In genomic region chr19:7523292-7523691, GRCm38 (mm10) we compare ENCODE assay signal across 13 mouse cellular contexts. TPM values are rescaled to one million over a fixed set of nuclear protein-coding genes. Genes with fewer than 3 reads are reported as not detected.
A peak's percentile ranks its signal among the peaks of the same experiment; 100 is the strongest.
DNase-seq lines count a peak whose midpoint lies in the region; ATAC-seq and TF ChIP-seq lines count a peak whose summit lies in the region.
"Had no signal": no experiment of that assay in that cellular context is flagged by ENCODE, and none has a peak within 500 bp of the region (broad histone marks: within the 10 kb centered on the region; RNA-seq: fewer than 3 reads in every experiment).

No protein-coding gene starts in this region.

- TF ChIP-seq CTCF in MEL (IDR thresholded peaks at IDR 0.05 in 2 of 3, conservative IDR thresholded peaks at IDR 0.05 in 1 of 3; ENCODE audit: control insufficient read depth in 1 of 3, insufficient read depth in 1 of 3, low read depth in 2 of 3, low read length in 3 of 3, poor library complexity in 1 of 3, severe bottlenecking in 1 of 3) = peak in 2 of 3 experiments; percentile 33 to 41; a peak in 3 of 6 replicates

- no peak overlapping the region for H3K9ac ChIP-seq in heart, embryonic 11.5 days (ENCODE audit: low read depth, low read length)
- no peak overlapping the region for H3K9ac ChIP-seq in midbrain, embryonic 14.5 days (replicated peaks; ENCODE audit: low read length)
- H3K9ac ChIP-seq in MEL (ENCODE audit: control insufficient read depth, low read depth, low read length, poor library complexity, severe bottlenecking) = no peak overlapping the region
- H3K9ac ChIP-seq: heart, embryonic 13.5 days; liver, embryonic 13.5 days had no signal

- no peaks in the 10 kb centered on the region for H3K27me3 ChIP-seq in heart, embryonic 11.5 days (ENCODE audit: control insufficient read depth, insufficient read depth, low read length)
- no peaks in the 10 kb centered on the region for H3K27me3 ChIP-seq in midbrain, embryonic 14.5 days (ENCODE audit: control insufficient read depth, insufficient read depth, low read length)
- H3K27me3 ChIP-seq in midbrain, embryonic 10.5 days (ENCODE audit: low read depth, poor library complexity, severe bottlenecking) = no peaks in the 10 kb centered on the region
- H3K27me3 ChIP-seq in MEL (ENCODE audit: control insufficient read depth in 1 of 2, insufficient read depth in 2 of 2, low read length in 2 of 2) = no peaks in the 10 kb centered on the region
- H3K27me3 ChIP-seq: heart, embryonic 13.5 days; liver, embryonic 13.5 days had no signal

- peak; percentile 36 for DNase-seq in heart, postnatal 4 days
- DNase-seq in midbrain, embryonic 14.5 days = peak; percentile 9
- DNase-seq in midbrain, embryonic 10.5 days (ENCODE audit: low spot score) = no peak
- DNase-seq in MEL (ENCODE audit: low read depth, low spot score) = peak; percentile 61
- DNase-seq in left cerebral cortex, adult 18-20 months (ENCODE audit: low spot score in 2 of 2) = no peak
- DNase-seq: cerebellum, adult 11 months; liver, embryonic 13.5 days had no signal

- ATAC-seq in heart, embryonic 11.5 days (replicated peaks; ENCODE audit: insufficient number of reproducible peaks, low FRiP score, low TSS enrichment) = no peak
- no peak for ATAC-seq in midbrain, embryonic 14.5 days (ENCODE audit: low FRiP score, low TSS enrichment)
- ATAC-seq in megakaryocyte progenitor cell, adult 5-6 weeks (replicated peaks; ENCODE audit: poor library complexity) = 0 out of 2 replicates have a peak, but pooled peaks have one; percentile 34
- no peak for ATAC-seq in monocyte, adult 5-6 weeks (replicated peaks; ENCODE audit: insufficient number of reproducible peaks, low FRiP score, low TSS enrichment, poor library complexity, severe bottlenecking)
- ATAC-seq: activated CD4-positive, CD25-positive, alpha-beta regulatory T cell, adult 4 months had no signal

- no peaks in the 10 kb centered on the region for H3K79me2 ChIP-seq in MEL (ENCODE audit: control insufficient read depth, insufficient read depth, low read length, poor library complexity)

- 87% methylated on average over 1 of the region's 1 CpGs for WGBS in heart, embryonic 11.5 days (ENCODE audit: insufficient replicate concordance)
- WGBS in midbrain, embryonic 14.5 days = 98% methylated on average over 1 of the region's 1 CpGs
- 96% methylated on average over 1 of the region's 1 CpGs for WGBS in midbrain, embryonic 10.5 days

- no peak for TF ChIP-seq EP300 in MEL (IDR thresholded peaks at IDR 0.05; ENCODE audit: low read depth in 1 of 2, low read length in 2 of 2)

- no peak overlapping the region for H3K4me2 ChIP-seq in heart, embryonic 11.5 days
- no peak overlapping the region for H3K4me2 ChIP-seq in midbrain, embryonic 14.5 days (ENCODE audit: low read length)
- H3K4me2 ChIP-seq: heart, embryonic 13.5 days; liver, embryonic 13.5 days had no signal

- TF ChIP-seq RAD21 in MEL (IDR thresholded peaks at IDR 0.05; ENCODE audit: low read depth, low read length) = peak; percentile 26

- H3K4me1 ChIP-seq in heart, embryonic 11.5 days (ENCODE audit: control insufficient read depth, insufficient read depth, low read length) = no peaks in the 10 kb centered on the region
- no peaks in the 10 kb centered on the region for H3K4me1 ChIP-seq in midbrain, embryonic 14.5 days (ENCODE audit: control insufficient read depth, insufficient read depth, low read length)
- H3K4me1 ChIP-seq in midbrain, embryonic 10.5 days = no peaks in the 10 kb centered on the region
- peaks cover 0 to 2% of the 10 kb centered on the region in 2 experiments; a peak in 1 of 4 replicates for H3K4me1 ChIP-seq in MEL (ENCODE audit: control insufficient read depth in 1 of 2, insufficient read depth in 2 of 2, low read length in 2 of 2)
- H3K4me1 ChIP-seq: liver, embryonic 13.5 days had no signal

- H3K4me3 ChIP-seq in heart, embryonic 11.5 days (ENCODE audit: low read depth, low read length) = no peak overlapping the region
- H3K4me3 ChIP-seq in midbrain, embryonic 14.5 days (replicated peaks; ENCODE audit: low read depth, low read length) = no peak overlapping the region
- no peak overlapping the region for H3K4me3 ChIP-seq in midbrain, embryonic 10.5 days
- H3K4me3 ChIP-seq in MEL (ENCODE audit: control insufficient read depth in 1 of 2, insufficient read depth in 1 of 2, low read depth in 2 of 2, low read length in 2 of 2) = no peak overlapping the region
- H3K4me3 ChIP-seq: heart, embryonic 13.5 days; liver, embryonic 13.5 days; myocyte had no signal

- H3K36me3 ChIP-seq in heart, embryonic 11.5 days (ENCODE audit: control insufficient read depth, insufficient read depth, low read length) = peaks cover 20% of the 10 kb centered on the region
- peaks cover 60% of the 10 kb centered on the region for H3K36me3 ChIP-seq in midbrain, embryonic 14.5 days (ENCODE audit: control insufficient read depth, insufficient read depth, low read length)
- H3K36me3 ChIP-seq in midbrain, embryonic 10.5 days = peaks cover 52% of the 10 kb centered on the region
- peaks cover 6 to 22% of the 10 kb centered on the region in 2 experiments for H3K36me3 ChIP-seq in MEL (ENCODE audit: control insufficient read depth in 1 of 2, insufficient read depth in 2 of 2, low read length in 2 of 2)

- no peak overlapping the region for H3K27ac ChIP-seq in heart, embryonic 11.5 days (ENCODE audit: low read depth, low read length)
- no peak overlapping the region for H3K27ac ChIP-seq in midbrain, embryonic 14.5 days (replicated peaks; ENCODE audit: low read depth, low read length)
- H3K27ac ChIP-seq in midbrain, embryonic 10.5 days (replicated peaks) = no peak overlapping the region
- H3K27ac ChIP-seq in MEL (ENCODE audit: control insufficient read depth, low read depth, low read length) = no peak overlapping the region
- H3K27ac ChIP-seq: heart, embryonic 13.5 days; liver, embryonic 13.5 days had no signal

- H3K9me3 ChIP-seq in heart, embryonic 11.5 days (replicated peaks; ENCODE audit: control insufficient read depth, low read length) = no peaks in the 10 kb centered on the region; the same call in 1 of the 2 replicates
- peaks cover 2% of the 10 kb centered on the region; the same call in 1 of the 2 replicates for H3K9me3 ChIP-seq in midbrain, embryonic 14.5 days (ENCODE audit: control insufficient read depth, low read length)
- H3K9me3 ChIP-seq in midbrain, embryonic 10.5 days (replicated peaks) = no peaks in the 10 kb centered on the region; the same call in 1 of the 2 replicates
- no peaks in the 10 kb centered on the region for H3K9me3 ChIP-seq in MEL (replicated peaks; ENCODE audit: insufficient read depth, low read length)
- H3K9me3 ChIP-seq: liver, embryonic 13.5 days had no signal

- no peak for TF ChIP-seq POLR2A in MEL (IDR thresholded peaks at IDR 0.05; ENCODE audit: control insufficient read depth in 1 of 2, insufficient read depth in 1 of 2, low read depth in 1 of 2, low read length in 2 of 2, poor library complexity in 1 of 2)

TF ChIP-seq in MEL, 35 proteins besides CTCF, POLR2A, EP300 and RAD21:
- TF ChIP-seq ZNF384 (IDR thresholded peaks at IDR 0.05; ENCODE audit: low read depth, low read length) (peak; percentile 78), ZC3H11A (IDR thresholded peaks at IDR 0.05; ENCODE audit: low read depth, low read length) (0 out of 2 replicates have a peak, but pooled peaks have one; percentile 21), RCOR1 (IDR thresholded peaks at IDR 0.05; ENCODE audit: low read depth, low read length) (no peak), SMC3 (IDR thresholded peaks at IDR 0.05; ENCODE audit: low read depth, low read length) (peak; percentile 28; the same call in 1 of the 2 replicates)

RNA-seq across cellular contexts. Expression of gene Atl3, which starts 29.5 kb away (rescaled TPM):
- 10 to 100 TPM; 35.1 to 36.9 TPM for total RNA-seq in heart, postnatal 4 days (2021)
- polyA plus RNA-seq in heart, embryonic 11.5 days (2014; fragmentation: Nextera tagmentation; extraction: Ambion mirVana) = 8.9 and 9.5 TPM in 2 replicates
- 5.9 and 6.8 TPM in 2 replicates for polyA plus RNA-seq in midbrain, embryonic 14.5 days (2014; fragmentation: Nextera tagmentation; extraction: Ambion mirVana)
- polyA plus RNA-seq in midbrain, embryonic 10.5 days (2016; fragmentation: Nextera tagmentation; extraction: Ambion mirVana) = 5.3 and 5.8 TPM in 2 replicates
- total RNA-seq in MEL (2012; rRNA removed) = 12.7 and 16.4 TPM in 2 replicates
- polyA plus RNA-seq in MEL (2012; ENCODE audit: insufficient read depth in 1 of 2, insufficient read length in 2 of 2, low read depth in 1 of 2, low replicate concordance in 2 of 2, missing spikeins in 1 of 2) = 10 to 100 TPM in 1 of 2 experiments, not detected in 1; 15.3 TPM
- total RNA-seq in megakaryocyte progenitor cell, adult 5-6 weeks (2015) = 45.3 and 45.7 TPM in 2 replicates
- 51.2 and 59.5 TPM in 2 replicates for total RNA-seq in megakaryocyte progenitor cell, adult 5-6 weeks (2017)
- 10 to 100 TPM; 22.2 to 23.5 TPM for total RNA-seq in left cerebral cortex, adult 18-20 months (2021)
- 38.2 to 51.2 TPM (median 49.7 TPM) in 3 replicates for total RNA-seq in monocyte, adult 5-6 weeks (2017)

RNA-seq across cellular contexts. Expression of gene Pla2g16, which starts 34.0 kb away (rescaled TPM):
- 10 to 100 TPM; 81.0 to 81.1 TPM for total RNA-seq in heart, postnatal 4 days (2021)
- 42.5 and 46.7 TPM in 2 replicates for polyA plus RNA-seq in heart, embryonic 11.5 days (2014; fragmentation: Nextera tagmentation; extraction: Ambion mirVana)
- 1.2 and 2.5 TPM in 2 replicates for polyA plus RNA-seq in midbrain, embryonic 14.5 days (2014; fragmentation: Nextera tagmentation; extraction: Ambion mirVana)
- 3.3 and 4.2 TPM in 2 replicates for polyA plus RNA-seq in midbrain, embryonic 10.5 days (2016; fragmentation: Nextera tagmentation; extraction: Ambion mirVana)
- total RNA-seq in MEL (2012; rRNA removed) = 16.3 and 19.0 TPM in 2 replicates
- polyA plus RNA-seq in MEL (2012; ENCODE audit: insufficient read depth in 1 of 2, insufficient read length in 2 of 2, low read depth in 1 of 2, low replicate concordance in 2 of 2, missing spikeins in 1 of 2) = 10 to 100 TPM in 1 of 2 experiments, not detected in 1; 24.7 TPM
- 6.8 and 11.1 TPM in 2 replicates for total RNA-seq in megakaryocyte progenitor cell, adult 5-6 weeks (2015)
- total RNA-seq in megakaryocyte progenitor cell, adult 5-6 weeks (2017) = 8.1 and 12.6 TPM in 2 replicates
- total RNA-seq in left cerebral cortex, adult 18-20 months (2021) = 10 to 100 TPM; 33.2 to 40.7 TPM
- 42.1 to 80.1 TPM (median 51.4 TPM) in 3 replicates for total RNA-seq in monocyte, adult 5-6 weeks (2017)

RNA-seq across cellular contexts. Expression of gene Rtn3, which starts 40.2 kb away (rescaled TPM):
- total RNA-seq in heart, postnatal 4 days (2021) = 100 to 1,000 TPM; 119 TPM
- 101 and 117 TPM in 2 replicates for polyA plus RNA-seq in heart, embryonic 11.5 days (2014; fragmentation: Nextera tagmentation; extraction: Ambion mirVana)
- polyA plus RNA-seq in midbrain, embryonic 14.5 days (2014; fragmentation: Nextera tagmentation; extraction: Ambion mirVana) = 586 and 610 TPM in 2 replicates
- 306 and 368 TPM in 2 replicates for polyA plus RNA-seq in midbrain, embryonic 10.5 days (2016; fragmentation: Nextera tagmentation; extraction: Ambion mirVana)
- total RNA-seq in MEL (2012; rRNA removed) = 33.4 and 38.4 TPM in 2 replicates
- polyA plus RNA-seq in MEL (2012; ENCODE audit: insufficient read depth in 1 of 2, insufficient read length in 2 of 2, low read depth in 1 of 2, low replicate concordance in 2 of 2, missing spikeins in 1 of 2) = 100 to 1,000 TPM in 1 of 2 experiments, not detected in 1; 118 TPM
- 281 and 296 TPM in 2 replicates for total RNA-seq in megakaryocyte progenitor cell, adult 5-6 weeks (2015)
- total RNA-seq in megakaryocyte progenitor cell, adult 5-6 weeks (2017) = 85.5 and 97.7 TPM in 2 replicates
- total RNA-seq in left cerebral cortex, adult 18-20 months (2021) = 100 to 1,000 TPM; 828 to 858 TPM
- 39.5 to 72.4 TPM (median 47.7 TPM) in 3 replicates for total RNA-seq in monocyte, adult 5-6 weeks (2017)

Comparison
In these comparisons a context has a peak if more than half of its experiments do, and no peak if none do; other contexts are left out.
1. DNase-seq: peak in heart, postnatal 4 days (single experiment), midbrain, embryonic 14.5 days (single experiment) and MEL (single experiment); none in midbrain, embryonic 10.5 days (single experiment) and left cerebral cortex, adult 18-20 months (0 of 2).